Mouse (Mus musculus) cortical plate, adult 2 months (tissue): ENCODE data around the gene Eng. TPM values are rescaled to one million over a fixed set of nuclear protein-coding genes. Genes with fewer than 3 reads are reported as not detected.

Experiments used
- H3K27ac ChIP-seq: fragments of 200-500 bp; 2 replicates; pipeline ENCODE4 v1.5.1; 2012; ENCODE audit warnings: low read length, control low read depth, inconsistent platforms; ENCODE audit not compliant: insufficient read depth
- H3K4me1 ChIP-seq: fragments of 200-500 bp; 2 replicates; pipeline ENCODE4 v1.6.1; 2011; ENCODE audit warnings: low read length; ENCODE audit not compliant: control insufficient read depth, insufficient read depth
- H3K4me3 ChIP-seq: fragments of 200-500 bp; 2 replicates; pipeline ENCODE4 v1.5.1; 2011; ENCODE audit warnings: mild to moderate bottlenecking, low read length, control low read depth; ENCODE audit not compliant: insufficient read depth
- CTCF ChIP-seq: fragments of 200-500 bp; IDR thresholded peaks from 2 replicates; pipeline ENCODE4 v1.5.1; 2011; ENCODE audit warnings: mild to moderate bottlenecking, control low read depth, low read length; ENCODE audit not compliant: insufficient read depth; ENCODE audit errors: extremely low read depth
- POLR2A ChIP-seq: fragments of 200-500 bp; IDR thresholded peaks from 2 replicates; pipeline ENCODE4 v1.6.1; 2011; ENCODE audit warnings: mild to moderate bottlenecking, low read length, control low read depth; ENCODE audit not compliant: insufficient read depth; ENCODE audit errors: extremely low read depth
- polyA plus RNA-seq: library from polyadenylated mRNA; depleted of rRNA; stranded (reverse); fragments of >200 nt; gene quantifications from 2 replicates; pipeline ENCODE4 v1.2.3, GENCODE M21; 2012

Gene Eng
- polyA plus RNA-seq, 1 experiment, result 35.1 TPM

DNA sequence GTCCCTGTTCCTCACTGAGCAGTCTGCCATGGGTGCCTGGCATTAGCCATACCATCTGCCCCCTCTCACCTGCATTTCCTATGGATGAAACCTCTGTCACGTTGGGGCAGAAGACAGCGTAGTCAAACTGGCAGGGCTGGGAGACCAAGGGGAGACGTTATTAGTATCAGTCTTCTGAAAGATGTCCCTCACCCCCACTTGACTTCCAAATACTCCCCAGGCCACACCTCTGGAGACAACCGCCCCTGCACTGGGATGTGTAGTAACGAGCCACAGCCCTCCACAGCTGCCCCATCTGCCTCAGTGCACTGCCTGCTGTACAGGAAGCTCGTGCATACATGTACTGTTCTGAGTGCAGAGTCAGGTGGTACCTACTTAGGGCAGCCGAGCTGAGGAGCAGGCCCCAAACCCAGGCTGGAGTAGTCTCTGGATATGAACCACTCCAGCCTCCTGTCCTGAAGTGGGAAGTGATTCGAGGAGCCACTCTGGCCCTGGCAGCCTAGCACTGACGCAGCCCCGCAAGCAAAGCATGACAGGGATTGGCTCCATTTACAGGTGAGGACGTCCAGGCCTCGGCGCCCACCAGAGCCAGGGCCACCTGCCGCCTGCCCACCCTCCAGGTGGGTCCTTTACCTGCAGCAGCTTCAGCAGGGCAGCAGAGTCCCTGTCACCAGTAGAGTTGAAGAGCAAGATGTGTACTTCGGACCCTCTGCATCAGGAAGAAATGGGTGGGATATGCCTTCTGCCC lies 38.5 kb downstream of the Eng start:
- H3K4me1 ChIP-seq, result no peaks in the 10 kb centered on the region
- H3K4me3 ChIP-seq, result no peak overlapping the region
- TF ChIP-seq CTCF (no peak), POLR2A (no peak)
- H3K27ac ChIP-seq, result no peak overlapping the region

- H3K4me3 ChIP-seq, result no peak overlapping the region
- TF ChIP-seq CTCF (no peak), POLR2A (no peak)
- H3K27ac ChIP-seq, result no peak overlapping the region
Observed at GRCm38 (mm10) chr2:32685807-32686206, 39.4 kb downstream of the Eng start.

DNA sequence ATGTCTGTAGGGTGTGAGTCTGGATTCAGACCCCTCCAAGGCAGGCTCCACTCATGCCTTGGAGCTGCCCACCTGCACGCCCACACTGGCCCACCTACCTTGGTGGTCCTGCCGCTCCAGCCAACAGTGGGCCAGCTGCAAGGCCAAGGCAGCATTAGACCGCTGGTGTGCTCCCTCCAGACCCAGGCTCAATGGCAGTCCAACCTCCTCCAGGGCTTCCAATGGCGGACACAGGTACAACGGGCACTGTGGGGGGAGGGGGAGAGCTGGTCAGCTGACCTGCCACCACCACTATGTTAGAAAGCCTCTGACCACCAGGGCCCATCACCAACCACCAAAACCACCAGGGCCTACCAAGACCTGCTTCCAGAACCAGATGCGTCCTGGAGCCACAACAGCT lies 40.2 kb downstream of the Eng start:
- Histone ChIP-seq H3K4me1 (no peaks in the 10 kb centered on the region), H3K27ac (no peak overlapping the region), H3K4me3 (no peak overlapping the region)
- TF ChIP-seq POLR2A (no peak), CTCF (no peak)

More at GRCm38 (mm10) chr2:32685807-32686206, 39.4 kb downstream of the Eng start:
- H3K4me1 ChIP-seq, result no peaks in the 10 kb centered on the region

DNA sequence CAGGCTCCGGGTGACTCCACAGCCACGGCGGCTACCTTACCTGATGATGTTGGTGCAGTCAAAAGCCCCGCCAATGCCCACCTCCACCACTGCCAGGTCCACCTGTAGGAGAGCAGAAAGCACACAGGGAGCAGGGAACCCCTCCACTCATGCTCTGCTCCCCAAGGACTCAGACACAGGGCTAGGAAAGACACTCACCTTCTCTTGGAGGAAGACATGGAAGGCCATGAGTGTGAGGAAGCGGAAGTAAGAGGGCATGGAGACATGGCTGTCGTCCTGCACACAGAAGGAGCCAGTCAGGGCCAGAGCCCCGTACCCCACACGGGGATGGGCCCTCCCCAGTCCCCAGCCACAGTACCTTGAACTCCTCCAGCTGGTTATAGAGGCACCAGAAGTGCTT lies 41.2 kb downstream of the Eng start:
- Histone ChIP-seq H3K27ac (no peak overlapping the region), H3K4me1 (no peaks in the 10 kb centered on the region), H3K4me3 (no peak overlapping the region)
- no peak for TF ChIP-seq POLR2A

- H3K4me3 ChIP-seq, result no peak overlapping the region
- TF ChIP-seq POLR2A (no peak), CTCF (peak; percentile 100)
Observed at GRCm38 (mm10) chr2:32689420-32689819, 43.0 kb downstream of the Eng start.

GRCm38 (mm10) chr2:32691041-32691440 lies 44.6 kb downstream of the Eng start:
- H3K4me3 ChIP-seq, result no peak overlapping the region
- H3K4me1 ChIP-seq, result peaks cover 2% of the 10 kb centered on the region; the same call in 1 of the 2 replicates
- no peak overlapping the region for H3K27ac ChIP-seq
- TF ChIP-seq CTCF, result no peak
- TF ChIP-seq POLR2A, result no peak

More at GRCm38 (mm10) chr2:32689420-32689819, 43.0 kb downstream of the Eng start:
- no peak overlapping the region for H3K27ac ChIP-seq
- peaks cover 2% of the 10 kb centered on the region; the same call in 1 of the 2 replicates for H3K4me1 ChIP-seq

DNA sequence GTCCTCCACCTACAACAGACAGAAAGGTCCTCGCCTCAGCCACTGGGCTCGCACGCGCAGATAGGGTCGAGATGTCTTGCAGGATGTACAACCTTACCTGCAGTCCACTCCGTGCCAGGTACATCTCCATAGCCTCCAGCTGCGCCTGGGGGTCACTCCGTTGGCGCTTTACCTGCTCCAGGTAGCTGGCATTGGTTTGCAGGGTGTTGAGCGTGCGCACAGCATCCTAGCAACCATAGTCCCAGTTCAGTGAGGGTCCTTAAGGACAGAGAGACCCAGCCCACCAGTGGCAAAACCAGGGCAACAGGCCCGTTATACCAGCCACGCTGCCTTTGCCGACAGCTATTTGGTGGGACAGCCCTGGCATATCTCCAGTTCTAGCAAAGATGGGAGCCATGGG lies 46.1 kb downstream of the Eng start:
- H3K4me1 ChIP-seq, result peaks cover 2% of the 10 kb centered on the region; the same call in 1 of the 2 replicates
- H3K4me3 ChIP-seq, result no peak overlapping the region
- TF ChIP-seq CTCF, result no peak
- no peak for TF ChIP-seq POLR2A
- H3K27ac ChIP-seq, result no peak overlapping the region

DNA sequence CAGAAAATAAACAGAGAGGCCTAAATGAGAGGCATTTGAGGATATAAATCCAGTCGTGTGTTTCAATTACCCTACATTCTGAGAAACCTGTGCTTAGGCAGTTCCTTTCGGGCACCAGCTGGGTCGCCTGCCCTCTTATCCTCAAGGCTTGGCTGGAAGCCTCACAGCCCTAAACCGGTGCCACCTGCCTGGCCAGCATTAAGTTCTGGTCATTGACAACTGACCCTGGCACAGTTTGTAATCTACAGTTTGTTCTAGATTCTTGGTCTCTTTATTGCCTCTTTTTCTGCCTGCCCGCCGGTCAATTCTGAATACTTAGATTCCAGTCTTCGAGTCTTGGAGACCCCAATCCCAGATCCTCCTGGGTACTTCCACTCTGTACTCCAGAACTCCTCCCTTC lies 46.9 kb downstream of the Eng start:
- no peak for TF ChIP-seq CTCF
- no peak for TF ChIP-seq POLR2A
- Histone ChIP-seq H3K4me1 (peaks cover 2% of the 10 kb centered on the region; the same call in 1 of the 2 replicates), H3K27ac (no peak overlapping the region), H3K4me3 (peak overlapping the region; percentile 65)

DNA sequence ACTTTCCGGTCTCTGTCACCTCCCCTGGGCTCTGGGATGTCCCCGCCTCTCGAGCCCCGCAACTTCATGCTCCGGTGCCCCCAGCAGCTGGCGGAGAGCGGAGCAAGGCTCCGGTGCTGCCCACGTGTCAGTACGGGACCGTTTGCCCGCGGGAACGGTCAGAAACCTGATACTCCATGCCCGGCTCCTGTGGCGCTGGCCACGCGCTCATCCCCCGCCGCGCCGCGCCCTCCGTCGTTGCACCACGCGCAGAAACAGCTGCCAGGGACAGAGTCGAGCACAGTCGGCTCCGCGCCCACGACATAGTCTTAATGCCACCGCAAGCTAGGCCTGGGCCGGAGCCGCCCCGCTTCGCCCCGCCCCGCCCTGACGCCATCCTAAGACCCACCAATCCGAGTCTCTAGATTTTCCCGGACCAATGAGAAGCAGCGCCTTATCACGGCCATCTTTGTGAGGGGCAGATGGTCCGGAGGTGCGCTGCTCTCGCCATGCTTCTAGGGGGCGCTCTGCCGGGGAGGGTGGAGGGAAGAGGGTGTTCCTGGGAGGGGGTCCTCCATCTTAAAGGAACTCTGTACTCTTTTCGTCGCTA lies 47.5 kb downstream of the Eng start:
- Histone ChIP-seq H3K4me3 (peak overlapping the region; percentile 65), H3K27ac (no peak overlapping the region), H3K4me1 (peaks cover 2% of the 10 kb centered on the region; the same call in 1 of the 2 replicates)
- peak; percentile 74 for TF ChIP-seq POLR2A
- TF ChIP-seq CTCF, result peak; percentile 65

DNA sequence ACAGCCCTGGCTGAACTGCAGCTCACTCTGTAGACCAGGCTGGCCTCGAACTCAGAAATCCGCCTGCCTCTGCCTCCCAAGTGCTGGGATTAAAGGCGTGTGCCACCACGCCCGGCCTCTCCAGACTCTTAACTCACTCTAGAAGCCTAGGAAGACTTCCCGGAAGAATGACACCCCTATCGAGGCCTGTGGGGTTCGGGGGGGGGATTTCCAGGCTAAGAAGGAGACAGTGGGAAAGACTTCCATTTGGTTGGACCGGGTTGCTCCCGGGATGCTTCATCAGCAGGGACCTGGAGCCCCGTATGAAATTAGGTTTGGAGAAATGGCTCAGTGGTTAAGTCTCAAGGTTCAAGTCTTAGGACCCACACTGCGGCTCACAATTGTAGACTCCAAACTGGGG lies 48.3 kb downstream of the Eng start:
- no peak overlapping the region for H3K27ac ChIP-seq
- H3K4me1 ChIP-seq, result peaks cover 2% of the 10 kb centered on the region; the same call in 1 of the 2 replicates
- H3K4me3 ChIP-seq, result peak overlapping the region; percentile 65; the same call in 1 of the 2 replicates
- TF ChIP-seq POLR2A (no peak), CTCF (no peak)
